Mouse (Mus musculus): ENCODE measurements at regions not wholly inside any gene's neighbourhood (a gene's known extent, or its start where the extent isn't known, plus 50 kb on each side); places are given as distances from the start of the nearest gene placed in this dataset.

DNA sequence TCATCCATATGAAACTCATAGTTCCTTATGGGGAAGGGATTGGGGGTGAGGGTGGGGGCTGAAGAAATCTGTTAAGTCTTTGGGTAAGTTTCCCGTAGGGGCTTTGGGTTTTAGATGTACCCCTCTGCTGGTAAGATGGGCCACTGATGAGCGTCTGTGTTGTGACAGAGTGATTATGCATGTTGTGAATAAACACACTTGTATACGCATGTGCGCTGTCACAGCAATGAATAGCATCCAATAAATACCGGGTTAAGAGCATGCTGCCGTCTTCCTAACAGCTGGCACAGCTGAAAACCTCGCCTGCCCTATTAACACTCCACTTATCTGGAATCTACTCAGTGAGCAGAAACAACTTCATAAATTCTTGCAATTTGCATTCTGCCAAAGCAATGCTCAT is 337.0 kb downstream of the Igsf11 start:
- no peak for TF ChIP-seq CTCF (IDR thresholded peaks at IDR 0.05; ENCODE audit: low read depth, low read length)
- no peak for TF ChIP-seq POLR2A (IDR thresholded peaks at IDR 0.05; ENCODE audit: extremely low read depth, insufficient read depth, low read length)
